ENCODE assay signal across 14 mouse cellular contexts in genomic region chr17:85987531-85987930, GRCm38 (mm10).
"Had no signal": no experiment of that assay in that cellular context is flagged by ENCODE, and none has a peak within 500 bp of the region (broad histone marks: within the 10 kb centered on the region; RNA-seq: fewer than 3 reads in every experiment).

No protein-coding gene starts in this region.

- H3K4me2 ChIP-seq: limb, embryonic 15.5 days; liver, embryonic 12.5 days; lung, embryonic 14.5 days; neural tube, embryonic 15.5 days had no signal

- ATAC-seq: liver, embryonic 12.5 days had no signal

- H3K9me3 ChIP-seq: limb, embryonic 15.5 days; liver, embryonic 12.5 days; midbrain, embryonic 10.5 days; neural tube, embryonic 15.5 days had no signal

- H3K27ac ChIP-seq: limb, embryonic 15.5 days; liver, embryonic 12.5 days; midbrain, embryonic 10.5 days; neural tube, embryonic 15.5 days had no signal

- DNase-seq: kidney, adult 11 months; kidney, postnatal 14 days; layer of hippocampus, postnatal 36 days; lung, embryonic 14.5 days; lung, postnatal 10 days; lung, postnatal 4 days; right cerebral cortex, adult 18-20 months; right cerebral cortex, postnatal 25 days; thymus, postnatal 36 days had no signal

- H3K27me3 ChIP-seq: limb, embryonic 15.5 days; liver, embryonic 12.5 days; neural tube, embryonic 15.5 days had no signal

- H3K4me1 ChIP-seq: midbrain, embryonic 10.5 days; neural tube, embryonic 15.5 days had no signal

- H3K9ac ChIP-seq: limb, embryonic 15.5 days; liver, embryonic 12.5 days; lung, embryonic 14.5 days; neural tube, embryonic 15.5 days had no signal

- H3K4me3 ChIP-seq: limb, embryonic 15.5 days; liver, embryonic 12.5 days; midbrain, embryonic 10.5 days; myocyte; neural tube, embryonic 15.5 days had no signal
